Mouse (Mus musculus): ENCODE data around the gene Tatdn3. TPM values are rescaled to one million over a fixed set of nuclear protein-coding genes. Genes with fewer than 3 reads are reported as not detected.

Gene Tatdn3
- polyA plus RNA-seq, 1 experiment from 2014 or later: 11.9 TPM

- ATAC-seq: no peak
These were observed 37.1 kb upstream of the Tatdn3 start for GRCm38 (mm10) chr1:191099772-191100291.

DNA sequence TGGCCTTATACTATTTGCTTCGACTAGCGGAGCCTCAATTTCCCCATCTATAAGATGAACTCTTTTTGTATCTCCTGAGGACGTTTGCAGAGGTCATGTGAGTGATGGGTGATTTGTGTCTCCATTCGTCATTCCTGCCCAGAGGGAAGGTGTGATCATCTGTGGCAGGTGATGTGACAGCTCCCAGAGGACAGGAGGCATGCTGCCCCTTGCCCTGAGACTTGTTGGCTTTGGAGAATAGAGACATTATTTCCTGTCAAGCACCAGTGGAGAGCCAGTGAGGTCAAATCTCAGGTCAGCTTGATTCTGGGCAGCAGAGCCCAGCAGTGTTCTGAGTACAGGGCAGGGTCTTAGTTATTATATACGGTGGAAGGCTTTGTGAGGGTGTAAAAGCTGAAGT lies 36.4 kb upstream of the Tatdn3 start:
- no peak overlapping the region for H3K4me2 ChIP-seq (replicated peaks; ENCODE audit: low read depth, low read length)
- H3K9me3 ChIP-seq (ENCODE audit: low read length): no peaks in the 10 kb centered on the region
- WGBS: 33% methylated on average over 5 of the region's 5 CpGs
- no peak overlapping the region for H3K4me3 ChIP-seq (ENCODE audit: low read depth, low read length)
- no peaks in the 10 kb centered on the region for H3K36me3 ChIP-seq (ENCODE audit: insufficient read depth, low read length)
- no peaks in the 10 kb centered on the region for H3K27me3 ChIP-seq (replicated peaks; ENCODE audit: insufficient read depth, low read length)
- no peak for ATAC-seq
- no peak for DNase-seq (ENCODE audit: low spot score)
- no peak overlapping the region for H3K9ac ChIP-seq (replicated peaks; ENCODE audit: low read depth)
- peaks cover 4% of the 10 kb centered on the region; the same call in 1 of the 2 replicates for H3K4me1 ChIP-seq (ENCODE audit: insufficient read depth, low read depth, low read length)
- no peak overlapping the region for H3K27ac ChIP-seq (ENCODE audit: low read length)
- TF ChIP-seq CTCF (IDR thresholded peaks at IDR 0.05) (no peak), EP300 (IDR thresholded peaks at IDR 0.05) (no peak)

More at GRCm38 (mm10) chr1:191099772-191100291, 37.1 kb upstream of the Tatdn3 start:
- H3K27ac ChIP-seq (ENCODE audit: low read length): no peak overlapping the region
- no peak overlapping the region for H3K4me2 ChIP-seq (replicated peaks; ENCODE audit: low read depth, low read length)
- H3K27me3 ChIP-seq (replicated peaks; ENCODE audit: insufficient read depth, low read length): no peaks in the 10 kb centered on the region
- TF ChIP-seq EP300 (IDR thresholded peaks at IDR 0.05) (no peak), CTCF (IDR thresholded peaks at IDR 0.05) (no peak)
- 40% methylated on average over 5 of the region's 5 CpGs for WGBS
- no peaks in the 10 kb centered on the region for H3K36me3 ChIP-seq (ENCODE audit: insufficient read depth, low read length)
- peaks cover 4% of the 10 kb centered on the region; the same call in 1 of the 2 replicates for H3K4me1 ChIP-seq (ENCODE audit: insufficient read depth, low read depth, low read length)
- H3K9me3 ChIP-seq (ENCODE audit: low read length): no peaks in the 10 kb centered on the region
- no peak overlapping the region for H3K9ac ChIP-seq (replicated peaks; ENCODE audit: low read depth)
- H3K4me3 ChIP-seq (ENCODE audit: low read depth, low read length): no peak overlapping the region
- DNase-seq (ENCODE audit: low spot score): no peak

DNA sequence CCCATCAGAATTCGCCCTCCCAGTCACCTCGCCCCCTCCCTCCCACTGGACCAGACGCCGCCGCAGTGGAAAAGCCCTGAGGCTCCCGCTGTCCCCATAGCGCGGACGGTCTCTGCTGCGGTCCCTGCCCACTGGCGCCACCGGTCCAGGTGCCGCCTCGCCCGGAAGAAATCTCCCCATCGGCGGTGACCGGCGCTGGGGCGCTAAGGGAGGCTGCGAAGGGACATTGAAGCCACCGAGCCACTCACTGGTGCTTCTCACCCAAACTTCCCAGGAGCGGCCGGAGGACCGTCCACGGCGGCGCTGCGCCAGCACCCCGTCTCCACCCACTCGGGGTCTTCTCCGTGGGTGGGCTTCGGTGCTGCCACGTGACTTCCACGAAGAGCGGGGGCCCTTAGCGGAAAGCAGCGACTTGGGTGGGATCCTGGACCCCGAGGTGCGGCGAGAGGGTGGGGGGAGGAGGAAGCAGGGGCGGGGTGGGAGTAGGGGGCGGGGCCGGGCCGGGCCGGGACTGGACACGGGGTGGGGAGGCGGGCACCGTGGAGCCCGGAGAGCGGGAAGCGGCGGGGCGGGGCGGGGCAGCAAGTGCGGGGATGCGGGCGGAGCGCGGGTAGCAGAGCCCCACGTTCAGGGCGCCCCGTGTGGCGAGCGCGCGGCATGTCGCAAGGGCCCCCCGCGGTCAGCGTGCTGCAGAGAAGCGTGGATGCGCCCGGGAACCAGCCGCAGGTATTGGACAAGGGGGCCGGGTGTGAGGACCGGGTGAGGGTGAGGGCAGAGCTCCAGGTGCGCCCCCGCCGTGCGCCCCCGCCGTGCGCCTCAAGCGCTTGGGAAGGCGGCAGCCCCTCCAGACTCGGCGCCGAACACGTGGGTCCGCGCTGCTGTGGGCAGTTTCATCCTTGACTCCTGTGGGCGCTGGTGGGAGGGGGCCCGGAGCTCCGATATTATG lies 35.3 kb upstream of the Tatdn3 start, which contains the start of gene Batf3:
Gene Batf3 (plus strand): TSS at position 46 of the 946 bp plus-strand sequence.
- TF ChIP-seq EP300 (IDR thresholded peaks at IDR 0.05) (no peak), CTCF (IDR thresholded peaks at IDR 0.05) (peak; percentile 59)
- peak within 1 kb of the TSS; percentile 91 for H3K4me2 ChIP-seq (replicated peaks; ENCODE audit: low read depth, low read length)
- H3K27ac ChIP-seq (ENCODE audit: low read length): no peak within 1 kb of the TSS
- peak; percentile 73 for ATAC-seq
- H3K4me1 ChIP-seq (ENCODE audit: insufficient read depth, low read depth, low read length): peaks cover 4% of the 10 kb centered on the region; the same call in 1 of the 2 replicates
- no peak within 1 kb of the TSS for H3K9ac ChIP-seq (replicated peaks; ENCODE audit: low read depth)
- no peaks in the 10 kb centered on the region for H3K36me3 ChIP-seq (ENCODE audit: insufficient read depth, low read length)
- peak; percentile 62 for DNase-seq (ENCODE audit: low spot score)
- no peaks in the 10 kb centered on the region for H3K9me3 ChIP-seq (ENCODE audit: low read length)
- H3K27me3 ChIP-seq (replicated peaks; ENCODE audit: insufficient read depth, low read length): no peaks in the 10 kb centered on the region
- peak within 1 kb of the TSS; percentile 53 for H3K4me3 ChIP-seq (ENCODE audit: low read depth, low read length)
- WGBS: 4% methylated on average over 57 of the region's 95 CpGs

DNA sequence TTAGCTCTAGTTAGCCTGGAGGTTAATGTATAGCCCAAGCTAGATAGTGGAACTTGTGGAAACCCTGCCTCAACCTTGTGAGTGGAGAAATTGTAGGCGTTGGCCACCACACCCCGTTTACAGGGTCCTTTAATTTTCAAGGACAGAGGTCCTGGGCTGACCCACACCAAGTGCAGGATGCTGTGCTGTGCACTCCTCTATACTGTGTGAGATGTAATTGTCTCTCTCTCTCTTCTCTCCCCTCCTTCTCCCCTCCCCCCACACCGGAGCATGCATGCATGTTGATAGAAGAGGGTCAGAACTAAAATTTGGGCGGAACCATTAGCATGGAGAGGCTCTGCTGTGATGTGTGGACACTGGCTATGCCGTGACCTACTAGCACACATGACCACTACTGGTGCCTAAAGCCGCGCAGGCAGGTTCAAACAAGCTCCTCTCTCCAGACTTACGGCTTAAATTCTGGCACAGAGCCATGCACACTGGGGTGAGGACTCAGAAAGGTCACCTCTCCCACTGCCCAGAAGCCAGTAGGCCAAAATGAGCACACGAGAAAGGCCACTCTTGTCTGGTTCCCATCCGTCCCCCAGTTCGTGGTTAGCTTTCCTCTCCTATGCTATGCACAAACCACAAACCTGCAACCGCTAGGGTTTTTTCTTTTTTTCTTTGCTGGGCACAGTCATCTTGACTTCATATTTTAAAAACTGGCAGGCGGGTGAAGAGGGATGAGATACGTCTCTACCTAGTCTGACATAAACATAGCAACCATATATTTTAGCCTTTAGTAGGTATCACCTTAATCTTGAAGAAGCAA lies 34.3 kb upstream of the Tatdn3 start:
- no peaks in the 10 kb centered on the region for H3K27me3 ChIP-seq (replicated peaks; ENCODE audit: insufficient read depth, low read length)
- H3K9ac ChIP-seq (replicated peaks; ENCODE audit: low read depth): no peak overlapping the region
- peaks cover 12% of the 10 kb centered on the region; the same call in 1 of the 2 replicates for H3K4me1 ChIP-seq (ENCODE audit: insufficient read depth, low read depth, low read length)
- peak overlapping the region; percentile 91 for H3K4me2 ChIP-seq (replicated peaks; ENCODE audit: low read depth, low read length)
- H3K36me3 ChIP-seq (ENCODE audit: insufficient read depth, low read length): no peaks in the 10 kb centered on the region
- TF ChIP-seq CTCF (IDR thresholded peaks at IDR 0.05) (no peak), EP300 (IDR thresholded peaks at IDR 0.05) (no peak)
- no peak for ATAC-seq
- peak overlapping the region; percentile 53; the same call in 1 of the 2 replicates for H3K4me3 ChIP-seq (ENCODE audit: low read depth, low read length)
- no peak overlapping the region for H3K27ac ChIP-seq (ENCODE audit: low read length)
- DNase-seq (ENCODE audit: low spot score): no peak
- WGBS: 34% methylated on average over 14 of the region's 14 CpGs
- no peaks in the 10 kb centered on the region for H3K9me3 ChIP-seq (ENCODE audit: low read length)

- H3K27me3 ChIP-seq (replicated peaks; ENCODE audit: insufficient read depth, low read length): no peaks in the 10 kb centered on the region
- ATAC-seq (no peak), DNase-seq (ENCODE audit: low spot score) (no peak)
- peaks cover 12% of the 10 kb centered on the region; the same call in 1 of the 2 replicates for H3K4me1 ChIP-seq (ENCODE audit: insufficient read depth, low read depth, low read length)
- H3K4me2 ChIP-seq (replicated peaks; ENCODE audit: low read depth, low read length): no peak overlapping the region
- peak; percentile 51 for TF ChIP-seq CTCF (IDR thresholded peaks at IDR 0.05)
- TF ChIP-seq EP300 (IDR thresholded peaks at IDR 0.05): no peak
- H3K27ac ChIP-seq (ENCODE audit: low read length): no peak overlapping the region
- H3K9me3 ChIP-seq (ENCODE audit: low read length): no peaks in the 10 kb centered on the region
- WGBS: 70% methylated on average over 9 of the region's 9 CpGs
- H3K9ac ChIP-seq (replicated peaks; ENCODE audit: low read depth): no peak overlapping the region
- no peaks in the 10 kb centered on the region for H3K36me3 ChIP-seq (ENCODE audit: insufficient read depth, low read length)
- no peak overlapping the region for H3K4me3 ChIP-seq (ENCODE audit: low read depth, low read length)
These were observed 32.3 kb upstream of the Tatdn3 start for GRCm38 (mm10) chr1:191095019-191095418.

Data from lung, postnatal 0 days (tissue).